9 mouse cellular contexts compared by ENCODE assay signal in the genomic region with DNA sequence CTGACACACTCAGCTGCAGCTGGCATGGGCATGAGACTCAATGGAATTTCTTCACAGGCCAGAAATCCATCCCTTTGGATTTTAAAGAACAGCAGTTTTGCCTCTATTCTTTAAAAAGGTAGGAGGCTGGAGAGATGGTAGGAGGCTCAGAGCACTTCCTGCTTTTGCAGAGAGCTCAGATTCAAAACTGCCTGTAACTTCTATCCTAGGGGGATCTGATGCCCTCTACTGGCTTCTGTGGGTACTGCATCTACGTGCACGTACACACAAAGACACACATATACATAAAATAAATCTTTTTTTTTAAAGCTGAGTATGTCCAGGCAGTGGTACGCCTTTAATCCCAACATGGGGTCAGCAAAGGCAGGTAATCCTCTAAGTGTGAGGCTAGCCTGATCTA. TPM values are rescaled to one million over a fixed set of nuclear protein-coding genes. Genes with fewer than 3 reads are reported as not detected.
DNase-seq lines count a peak whose midpoint lies in the region; ATAC-seq and TF ChIP-seq lines count a peak whose summit lies in the region.
"Had no signal": no experiment of that assay in that cellular context is flagged by ENCODE, and none has a peak within 500 bp of the region (broad histone marks: within the 10 kb centered on the region; RNA-seq: fewer than 3 reads in every experiment).

No protein-coding gene starts in this region.

- H3K4me1 ChIP-seq in cerebellum, adult 2 months (ENCODE audit: control insufficient read depth, insufficient read depth, low read length) = peaks cover 4% of the 10 kb centered on the region
- H3K4me1 ChIP-seq in embryonic facial prominence, embryonic 14.5 days (ENCODE audit: control insufficient read depth, insufficient read depth, low read length) = peaks cover 26% of the 10 kb centered on the region
- H3K4me1 ChIP-seq in hindbrain, embryonic 15.5 days (replicated peaks) = peaks cover 22% of the 10 kb centered on the region
- no peaks in the 10 kb centered on the region for H3K4me1 ChIP-seq in stomach, postnatal 0 days (replicated peaks; ENCODE audit: control insufficient read depth, insufficient read depth)

- ATAC-seq in embryonic facial prominence, embryonic 14.5 days (ENCODE audit: low read depth) = no peak
- no peak for ATAC-seq in hindbrain, embryonic 15.5 days (ENCODE audit: low FRiP score, low read depth)
- ATAC-seq in stomach, postnatal 0 days (ENCODE audit: low FRiP score, low TSS enrichment) = no peak

- peak; percentile 20 to 51 for DNase-seq in cerebellum, postnatal 14 days
- DNase-seq in cerebellum, adult 2 months = no peak
- peak; percentile 58 for DNase-seq in 3T3-L1 (ENCODE audit: low read depth, low spot score)
- DNase-seq in embryonic facial prominence, embryonic 14.5 days (ENCODE audit: low spot score) = peak; percentile 56
- peak; percentile 59 for DNase-seq in mesoderm, embryonic 11.5 days (ENCODE audit: low read depth, low spot score)
- peak; percentile 33 for DNase-seq in stomach, postnatal 0 days (ENCODE audit: low spot score)
- no peak for DNase-seq in adrenal gland, postnatal 4 days (ENCODE audit: low spot score in 2 of 2)

- H3K4me2 ChIP-seq in embryonic facial prominence, embryonic 14.5 days (ENCODE audit: low read depth, low read length) = peak overlapping the region; percentile 24; the same call in 1 of the 2 replicates
- H3K4me2 ChIP-seq in hindbrain, embryonic 15.5 days = no peak overlapping the region
- no peak overlapping the region for H3K4me2 ChIP-seq in stomach, postnatal 0 days (replicated peaks; ENCODE audit: low read depth)

- TF ChIP-seq CTCF in cerebellum, adult 2 months (IDR thresholded peaks at IDR 0.05; ENCODE audit: borderline replicate concordance, insufficient read depth, low read depth, low read length) = no peak
- TF ChIP-seq CTCF in stomach, postnatal 0 days (IDR thresholded peaks at IDR 0.05; ENCODE audit: low read depth) = peak; percentile 70

- no peak overlapping the region for H3K4me3 ChIP-seq in cerebellum, adult 2 months (replicated peaks; ENCODE audit: insufficient read depth, low read depth, low read length)
- no peak overlapping the region for H3K4me3 ChIP-seq in embryonic facial prominence, embryonic 14.5 days (ENCODE audit: low read depth, low read length)
- H3K4me3 ChIP-seq in hindbrain, embryonic 15.5 days = no peak overlapping the region
- no peak overlapping the region for H3K4me3 ChIP-seq in stomach, postnatal 0 days (ENCODE audit: low read depth, low read length)
- H3K4me3 ChIP-seq: megakaryocyte, embryonic 14.5 days had no signal

- no peak overlapping the region for H3K27ac ChIP-seq in cerebellum, adult 2 months (ENCODE audit: insufficient read depth, low read length)
- peak overlapping the region; percentile 84 for H3K27ac ChIP-seq in embryonic facial prominence, embryonic 14.5 days (replicated peaks; ENCODE audit: low read depth, low read length)
- H3K27ac ChIP-seq in hindbrain, embryonic 15.5 days (replicated peaks) = peak overlapping the region; percentile 61
- peak overlapping the region; percentile 65 for H3K27ac ChIP-seq in stomach, postnatal 0 days (replicated peaks)

- no peak for TF ChIP-seq EP300 in stomach, postnatal 0 days (optimal IDR thresholded peaks at IDR 0.05)

- no peaks in the 10 kb centered on the region for H3K36me3 ChIP-seq in embryonic facial prominence, embryonic 14.5 days (ENCODE audit: control insufficient read depth, insufficient read depth, low read length)
- no peaks in the 10 kb centered on the region for H3K36me3 ChIP-seq in hindbrain, embryonic 15.5 days
- no peaks in the 10 kb centered on the region for H3K36me3 ChIP-seq in stomach, postnatal 0 days (ENCODE audit: control insufficient read depth, insufficient read depth, low read length)

- TF ChIP-seq POLR2A in cerebellum, adult 2 months (IDR thresholded peaks at IDR 0.05; ENCODE audit: borderline replicate concordance, insufficient read depth, low read length) = no peak

- H3K27me3 ChIP-seq in cerebellum, adult 2 months (ENCODE audit: control insufficient read depth, insufficient read depth, low read length) = no peaks in the 10 kb centered on the region; the same call in 1 of the 2 replicates
- H3K27me3 ChIP-seq in embryonic facial prominence, embryonic 14.5 days (replicated peaks; ENCODE audit: control insufficient read depth, insufficient read depth, low read length) = no peaks in the 10 kb centered on the region
- no peaks in the 10 kb centered on the region for H3K27me3 ChIP-seq in hindbrain, embryonic 15.5 days
- no peaks in the 10 kb centered on the region for H3K27me3 ChIP-seq in stomach, postnatal 0 days (ENCODE audit: control insufficient read depth, insufficient read depth, low read length)
- H3K27me3 ChIP-seq: megakaryocyte, embryonic 14.5 days had no signal

- peaks cover 5% of the 10 kb centered on the region; the same call in 1 of the 2 replicates for H3K9me3 ChIP-seq in embryonic facial prominence, embryonic 14.5 days (ENCODE audit: control insufficient read depth, low read length)
- H3K9me3 ChIP-seq in hindbrain, embryonic 15.5 days = no peaks in the 10 kb centered on the region
- no peaks in the 10 kb centered on the region for H3K9me3 ChIP-seq in stomach, postnatal 0 days (ENCODE audit: control insufficient read depth, low read length)

- H3K9ac ChIP-seq in embryonic facial prominence, embryonic 14.5 days (ENCODE audit: low read depth, low read length) = no peak overlapping the region
- H3K9ac ChIP-seq in hindbrain, embryonic 15.5 days = no peak overlapping the region
- no peak overlapping the region for H3K9ac ChIP-seq in stomach, postnatal 0 days (ENCODE audit: low read length)

- WGBS in cerebellum, adult 2 months = 78% methylated on average over 3 of the region's 3 CpGs
- 85% methylated on average over 3 of the region's 3 CpGs for WGBS in embryonic facial prominence, embryonic 14.5 days
- 78% methylated on average over 3 of the region's 3 CpGs for WGBS in hindbrain, embryonic 15.5 days
- 90% methylated on average over 3 of the region's 3 CpGs for WGBS in stomach, postnatal 0 days

RNA-seq across cellular contexts. Expression of gene Pdpn, which starts 19.2 kb away (rescaled TPM):
- polyA plus RNA-seq in cerebellum, adult 2 months (2012; rRNA removed) = 7.7 and 8.4 TPM in 2 replicates
- 67.1 and 70.2 TPM in 2 replicates for polyA plus RNA-seq in embryonic facial prominence, embryonic 14.5 days (2014; fragmentation: Nextera tagmentation; extraction: Ambion mirVana)
- polyA plus RNA-seq in hindbrain, embryonic 15.5 days (2015; fragmentation: Nextera tagmentation; extraction: Ambion mirVana) = 53.3 and 55.1 TPM in 2 replicates
- polyA plus RNA-seq in stomach, postnatal 0 days (2015; fragmentation: Nextera tagmentation; extraction: Ambion mirVana) = 27.5 and 36.0 TPM in 2 replicates
- total RNA-seq in adrenal gland, postnatal 4 days (2021) = 10 to 100 TPM; 11.1 to 14.8 TPM

Comparison
In these comparisons a context has a peak if more than half of its experiments do, and no peak if none do; other contexts are left out.
1. DNase-seq: peak in cerebellum, postnatal 14 days (2 of 2), 3T3-L1 (single experiment), embryonic facial prominence, embryonic 14.5 days (single experiment), mesoderm, embryonic 11.5 days (single experiment) and stomach, postnatal 0 days (single experiment); none in cerebellum, adult 2 months (0 of 2) and adrenal gland, postnatal 4 days (0 of 2).